Mouse (Mus musculus) cerebellum, adult 11-12 months (tissue): ENCODE results near the gene Gm5799.
"Not testable (repeated sequence)": the region's sequence is repeated elsewhere in the genome, so short reads cannot be mapped to it uniquely, and the experiment has no call there.

Experiments used
- DNase-seq: peaks from one replicate; pipeline ENCODE4 v3.0.0; 2022

Gene Gm5799

GRCm38 (mm10) chr14:43543276-43543675 lies at the start of gene Gm5799:
Gm5799 (plus strand) TSS chr14:43543576.
- DNase-seq: not testable (repeated sequence)

- DNase-seq: not testable (repeated sequence)
Measured at GRCm38 (mm10) chr14:43531052-43532010, 12.0 kb upstream of the Gm5799 start.

- DNase-seq: not testable (repeated sequence)
Measured at GRCm38 (mm10) chr14:43532011-43532383, 11.4 kb upstream of the Gm5799 start.

- DNase-seq: not testable (repeated sequence)
Measured at GRCm38 (mm10) chr14:43532387-43532786, 11.0 kb upstream of the Gm5799 start.

- DNase-seq: not testable (repeated sequence)
Measured at GRCm38 (mm10) chr14:43538144-43538543, 5.2 kb upstream of the Gm5799 start.

GRCm38 (mm10) chr14:43546281-43546680 lies 2.9 kb downstream of the Gm5799 start:
- not testable (repeated sequence) for DNase-seq

GRCm38 (mm10) chr14:43552271-43552670 lies 8.9 kb downstream of the Gm5799 start:
- not testable (repeated sequence) for DNase-seq

- not testable (repeated sequence) for DNase-seq
Measured at GRCm38 (mm10) chr14:43577969-43578368, 34.6 kb downstream of the Gm5799 start.

- not testable (repeated sequence) for DNase-seq
Measured at GRCm38 (mm10) chr14:43579046-43579445, 35.7 kb downstream of the Gm5799 start, which contains the start of gene Gm17654. Gm17654 (minus strand) TSS chr14:43579146.
